In the genomic region with DNA sequence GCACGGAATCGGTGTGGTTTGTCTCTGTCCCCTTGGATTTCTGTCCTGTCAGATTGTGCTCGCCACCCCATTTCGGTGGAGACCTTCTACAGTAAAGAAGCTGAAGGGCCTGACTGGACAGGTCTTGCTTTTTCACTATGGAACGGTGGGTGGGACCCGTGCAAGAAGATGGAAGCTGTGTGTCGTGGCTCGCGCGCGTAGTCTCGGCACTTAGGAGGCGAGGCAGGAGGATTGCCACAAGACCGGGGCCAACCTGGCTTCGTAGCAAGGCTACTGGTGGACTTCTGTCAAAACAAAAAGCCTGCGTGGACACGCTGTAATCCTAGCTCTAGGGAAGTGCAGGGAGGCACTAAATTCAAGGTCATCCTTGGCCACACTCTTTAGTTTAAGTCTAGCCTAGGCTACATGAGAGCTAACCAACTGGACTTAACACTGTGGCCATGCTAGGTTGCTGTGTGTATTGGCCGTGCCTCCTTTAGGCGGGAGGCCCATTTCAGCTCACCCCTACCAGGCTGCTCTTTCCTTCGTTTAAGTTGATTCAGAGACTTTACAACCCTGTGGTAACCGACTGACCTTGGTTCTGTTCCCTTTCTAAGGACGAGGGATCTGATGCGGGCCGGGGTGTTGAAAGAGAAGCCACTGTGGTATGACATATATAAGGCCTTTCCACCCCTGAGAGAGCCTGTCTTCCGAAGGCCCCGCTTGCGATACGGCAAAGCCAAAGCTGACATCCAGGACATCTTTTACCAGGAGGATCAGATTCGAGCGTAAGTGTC, we compare ENCODE assay signal across 8 mouse cellular contexts. TPM values are rescaled to one million over a fixed set of nuclear protein-coding genes. Genes with fewer than 3 reads are reported as not detected.
DNase-seq lines count a peak whose midpoint lies in the region; ATAC-seq lines count a peak whose summit lies in the region.

No protein-coding gene starts in this region.

- DNase-seq in kidney, adult 11 months: no peak
- DNase-seq in hindbrain, embryonic 10.5 days (ENCODE audit: low spot score): no peak
- no peak for DNase-seq in gastrocnemius, adult 18-20 months (ENCODE audit: low spot score)
- no peak for DNase-seq in Muller cell, postnatal 12 days (ENCODE audit: inconsistent ontology term)

- 0 out of 2 replicates have a peak, but pooled peaks cover 4% of the 10 kb centered on the region for H3K27me3 ChIP-seq in kidney, embryonic 15.5 days
- peaks cover 5% of the 10 kb centered on the region; the same call in 1 of the 2 replicates for H3K27me3 ChIP-seq in hindbrain, embryonic 10.5 days (ENCODE audit: insufficient read depth, poor library complexity, severe bottlenecking)

- peak overlapping the region; percentile 95 for H3K27ac ChIP-seq in kidney, embryonic 15.5 days
- H3K27ac ChIP-seq in brown adipose tissue, adult 24 weeks (replicated peaks; ENCODE audit: low read depth, low read length): peak overlapping the region; percentile 79
- peak overlapping the region; percentile 93 for H3K27ac ChIP-seq in hindbrain, embryonic 10.5 days

- 32% methylated on average over 30 of the region's 30 CpGs for whole genome bisulfite sequencing in kidney, embryonic 15.5 days
- WGBS in hindbrain, embryonic 10.5 days: 34% methylated on average over 30 of the region's 30 CpGs

- ATAC-seq in kidney, embryonic 15.5 days (replicated peaks; ENCODE audit: low FRiP score): no peak; the same call in 1 of the 2 replicates
- ATAC-seq in megakaryocyte progenitor cell, adult 5-6 weeks (replicated peaks; ENCODE audit: poor library complexity): peak; percentile 38; the same call in 1 of the 2 replicates
- ATAC-seq in cerebellum, adult (ENCODE audit: insufficient number of reproducible peaks, low FRiP score, low TSS enrichment): no peak

- H3K9me3 ChIP-seq in kidney, embryonic 15.5 days (replicated peaks): no peaks in the 10 kb centered on the region
- no peaks in the 10 kb centered on the region for H3K9me3 ChIP-seq in hindbrain, embryonic 10.5 days

- peaks cover 29% of the 10 kb centered on the region for H3K36me3 ChIP-seq in kidney, embryonic 15.5 days
- H3K36me3 ChIP-seq in hindbrain, embryonic 10.5 days: peaks cover 38% of the 10 kb centered on the region

- H3K4me2 ChIP-seq in kidney, embryonic 15.5 days: peak overlapping the region; percentile 87

- H3K4me1 ChIP-seq in kidney, embryonic 15.5 days: peaks cover 22% of the 10 kb centered on the region
- H3K4me1 ChIP-seq in brown adipose tissue, adult 24 weeks (ENCODE audit: control insufficient read depth, insufficient read depth, insufficient read length, low read length): peaks cover 5% of the 10 kb centered on the region
- peaks cover 41% of the 10 kb centered on the region for H3K4me1 ChIP-seq in hindbrain, embryonic 10.5 days (replicated peaks)

- peak overlapping the region; percentile 76 for H3K9ac ChIP-seq in kidney, embryonic 15.5 days

- peak overlapping the region; percentile 79 for H3K4me3 ChIP-seq in kidney, embryonic 15.5 days (replicated peaks)
- peak overlapping the region; percentile 84 for H3K4me3 ChIP-seq in brown adipose tissue, adult 24 weeks (ENCODE audit: insufficient read depth, low read depth, low read length)
- peak overlapping the region; percentile 81 for H3K4me3 ChIP-seq in hindbrain, embryonic 10.5 days

RNA-seq across cellular contexts. Expression of a gene that starts 0.6 kb away (rescaled TPM):
- 57.5 and 65.2 TPM in 2 replicates for polyA plus RNA-seq in kidney, embryonic 15.5 days (2015; fragmentation: Nextera tagmentation; extraction: Ambion mirVana)
- 150 and 192 TPM in 2 replicates for polyA plus RNA-seq in brown adipose tissue, adult 24 weeks (2012; ENCODE audit: insufficient read depth, insufficient read length, missing spikeins)
- 72.2 and 74.1 TPM in 2 replicates for polyA plus RNA-seq in hindbrain, embryonic 10.5 days (2016; fragmentation: Nextera tagmentation; extraction: Ambion mirVana)
- 64.5 and 73.5 TPM in 2 replicates for total RNA-seq in megakaryocyte progenitor cell, adult 5-6 weeks (2015)
- total RNA-seq in megakaryocyte progenitor cell, adult 5-6 weeks (2017): 49.0 and 90.6 TPM in 2 replicates
- 100 to 1,000 TPM; 147 to 169 TPM for total RNA-seq in gastrocnemius, adult 18-20 months (2021)
